Mouse (Mus musculus): ENCODE data around the gene Sh3pxd2a. TPM values are rescaled to one million over a fixed set of nuclear protein-coding genes. Genes with fewer than 3 reads are reported as not detected.

Sh3pxd2a gene
- total RNA-seq, 2 experiments from 2014 or later = 32.8 to 42.6 TPM

- peak; percentile 79 for DNase-seq (ENCODE audit: low spot score)
These were observed 5.6 kb downstream of the Sh3pxd2a start for GRCm38 (mm10) chr19:47458504-47459161.

GRCm38 (mm10) chr19:47457711-47458503 is 6.3 kb downstream of the Sh3pxd2a start:
- DNase-seq (ENCODE audit: low spot score) = peak; percentile 66

- DNase-seq (ENCODE audit: low spot score) = no peak
These were observed 8.2 kb downstream of the Sh3pxd2a start for GRCm38 (mm10) chr19:47456021-47456420.

GRCm38 (mm10) chr19:47455001-47455755 is 9.0 kb downstream of the Sh3pxd2a start:
- DNase-seq (ENCODE audit: low spot score) = peak; percentile 18

- peak; percentile 69 for DNase-seq (ENCODE audit: low spot score)
These were observed 9.8 kb downstream of the Sh3pxd2a start for GRCm38 (mm10) chr19:47454167-47455000.

- no peak for DNase-seq (ENCODE audit: low spot score)
These were observed 10.8 kb downstream of the Sh3pxd2a start for GRCm38 (mm10) chr19:47453352-47453751.

- DNase-seq (ENCODE audit: low spot score) = peak; percentile 74
These were observed 11.5 kb downstream of the Sh3pxd2a start for GRCm38 (mm10) chr19:47452682-47453081.

- no peak for DNase-seq (ENCODE audit: low spot score)
These were observed 12.0 kb downstream of the Sh3pxd2a start for GRCm38 (mm10) chr19:47452211-47452610.

- no peak for DNase-seq (ENCODE audit: low spot score)
These were observed 12.6 kb downstream of the Sh3pxd2a start for GRCm38 (mm10) chr19:47451476-47452113.

- peak; percentile 79 for DNase-seq (ENCODE audit: low spot score)
These were observed 13.7 kb downstream of the Sh3pxd2a start for GRCm38 (mm10) chr19:47450261-47451137.

- no peak for DNase-seq (ENCODE audit: low spot score)
These were observed 14.5 kb downstream of the Sh3pxd2a start for GRCm38 (mm10) chr19:47449513-47450227.

- no peak for DNase-seq (ENCODE audit: low spot score)
These were observed 15.5 kb downstream of the Sh3pxd2a start for GRCm38 (mm10) chr19:47448618-47449151.

- DNase-seq (ENCODE audit: low spot score) = peak; percentile 45
These were observed 17.3 kb downstream of the Sh3pxd2a start for GRCm38 (mm10) chr19:47446841-47447365.

GRCm38 (mm10) chr19:47446130-47446529 is 18.1 kb downstream of the Sh3pxd2a start:
- DNase-seq (ENCODE audit: low spot score) = no peak

- DNase-seq (ENCODE audit: low spot score) = no peak
These were observed 18.5 kb downstream of the Sh3pxd2a start for GRCm38 (mm10) chr19:47445726-47446125.

GRCm38 (mm10) chr19:47444488-47444887 is 19.7 kb downstream of the Sh3pxd2a start:
- DNase-seq (ENCODE audit: low spot score) = no peak

GRCm38 (mm10) chr19:47442294-47442627 is 21.9 kb downstream of the Sh3pxd2a start:
- no peak for DNase-seq (ENCODE audit: low spot score)

- DNase-seq (ENCODE audit: low spot score) = no peak
These were observed 22.5 kb downstream of the Sh3pxd2a start for GRCm38 (mm10) chr19:47441541-47442293.

Data from gastrocnemius, adult 18-20 months (tissue).